Mouse (Mus musculus) intestine, postnatal 0 days (tissue): ENCODE data around the gene Larp4b. TPM values are rescaled to one million over a fixed set of nuclear protein-coding genes. Genes with fewer than 3 reads are reported as not detected.

Source experiments
- ATAC-seq: fragments of 200-750 bp; cut with Nextera tagmentation; 2 replicates; pipeline ENCODE4 v1.8.0; 2017; ENCODE audit warnings: mild to moderate bottlenecking, moderate TSS enrichment, moderate library complexity
- H3K27ac ChIP-seq: fragments of 300-500 bp; sonication (generic); 2 replicates; pipeline ENCODE4 v1.5.1; 2014; ENCODE audit warnings: mild to moderate bottlenecking, low read depth, low read length, moderate library complexity
- H3K27me3 ChIP-seq: fragments of 300-500 bp; sonication (generic); replicated peaks from 2 replicates; pipeline ENCODE4 v1.6.1; 2014; ENCODE audit warnings: low read length, mixed read lengths; ENCODE audit not compliant: control insufficient read depth, insufficient read depth
- H3K36me3 ChIP-seq: fragments of 300-500 bp; sonication (generic); 2 replicates; pipeline ENCODE4 v1.6.1; 2014; ENCODE audit warnings: mild to moderate bottlenecking, moderate library complexity; ENCODE audit not compliant: control insufficient read depth, insufficient read depth
- H3K4me1 ChIP-seq: fragments of 300-500 bp; sonication (generic); replicated peaks from 2 replicates; pipeline ENCODE4 v1.6.1; 2014; ENCODE audit warnings: antibody characterized with exemption, low read length, mixed read lengths; ENCODE audit not compliant: control insufficient read depth, insufficient read depth
- H3K4me2 ChIP-seq: fragments of 300-500 bp; sonication (generic); replicated peaks from 2 replicates; pipeline ENCODE4 v1.6.1; 2014; ENCODE audit warnings: low read depth, mild to moderate bottlenecking, moderate library complexity
- H3K4me3 ChIP-seq: fragments of 300-500 bp; sonication (generic); 2 replicates; pipeline ENCODE4 v1.5.1; 2014; ENCODE audit warnings: low read depth, low read length
- H3K9ac ChIP-seq: fragments of 300-500 bp; sonication (generic); 2 replicates; pipeline ENCODE4 v1.6.1; 2014; ENCODE audit warnings: mild to moderate bottlenecking, low read depth, low read length
- H3K9me3 ChIP-seq: fragments of 300-500 bp; sonication (generic); 2 replicates; pipeline ENCODE4 v1.6.1; 2016; ENCODE audit warnings: mixed run types; ENCODE audit not compliant: control insufficient read depth
- CTCF ChIP-seq: sonication (generic); IDR thresholded peaks from 2 replicates; pipeline ENCODE4 v1.5.1; 2016; ENCODE audit warnings: low read depth, mild to moderate bottlenecking, control low read depth, antibody characterized with exemption, moderate library complexity
- WGBS: fragments of 180-500 bp; shearing (Covaris S2); extraction: QIAGEN DNeasy Blood & Tissue Kit; methylation state at CpG from one replicate; pipeline ENCODE4 v1.1.7; 2014; 5-methylcytosine and 5-hydroxymethylcytosine counted together
- polyA plus RNA-seq: library from polyadenylated mRNA; unstranded; fragments of >200 nt; fragmentation: Nextera tagmentation; extraction: Ambion mirVana; gene quantifications from 2 replicates; pipeline ENCODE4 v1.2.1, GENCODE M21; 2015

The Larp4b gene
- polyA plus RNA-seq, 1 experiment from 2014 or later = 32.5 TPM

DNA sequence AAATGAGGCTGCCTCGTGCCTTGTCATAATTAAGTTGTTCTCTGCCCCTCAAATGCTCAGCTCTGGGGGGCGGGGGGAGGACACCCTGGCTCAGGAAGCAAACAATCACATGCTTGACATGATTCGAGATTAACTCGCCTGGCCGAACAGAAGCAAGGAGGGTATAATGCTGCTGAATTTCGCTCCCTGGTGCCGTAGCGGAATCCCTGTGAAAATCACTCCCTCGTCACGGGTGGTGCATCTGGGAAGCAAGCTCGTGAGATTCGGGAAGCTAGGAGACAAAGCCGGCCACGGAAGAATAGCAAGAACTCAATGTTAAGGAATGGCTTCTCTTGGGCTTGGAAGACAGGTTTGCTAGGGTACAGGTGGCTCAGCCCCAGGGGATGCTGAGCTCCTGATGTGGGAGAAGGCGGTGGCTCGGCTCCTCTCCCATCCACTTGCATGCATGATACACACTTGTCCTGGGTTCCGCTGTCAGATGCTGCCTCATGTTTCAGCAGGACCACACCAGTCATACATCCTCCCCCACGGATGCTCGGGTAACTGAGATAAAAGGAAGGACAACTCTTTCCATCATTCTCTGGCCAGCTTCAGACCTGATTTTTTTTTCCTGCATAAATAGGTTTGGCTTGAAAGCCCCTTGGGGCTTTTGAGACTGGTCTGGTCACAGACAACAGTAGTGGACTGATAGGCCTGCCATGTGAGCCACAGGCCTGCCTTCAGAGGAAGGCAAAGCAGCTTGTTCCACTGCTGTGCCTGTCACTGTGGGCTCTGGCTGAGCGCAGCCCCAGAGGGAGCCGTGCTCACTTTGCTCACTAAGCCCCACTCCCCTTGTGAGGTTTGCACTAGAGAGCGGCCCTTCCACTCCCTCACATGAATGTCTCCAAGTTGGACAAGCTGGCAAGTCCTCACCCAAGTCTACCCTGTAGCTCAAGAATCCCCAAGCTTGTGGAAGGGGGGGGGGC, 94.2 kb downstream of the Larp4b start:
- Histone ChIP-seq H3K4me3 (no peak overlapping the region), H3K36me3 (no peaks in the 10 kb centered on the region), H3K9me3 (no peaks in the 10 kb centered on the region), H3K27me3 (no peaks in the 10 kb centered on the region), H3K27ac (no peak overlapping the region), H3K4me1 (no peaks in the 10 kb centered on the region), H3K4me2 (no peak overlapping the region), H3K9ac (no peak overlapping the region)
- ATAC-seq = no peak
- no peak for TF ChIP-seq CTCF
- WGBS = 67% methylated on average over 22 of the region's 22 CpGs

DNA sequence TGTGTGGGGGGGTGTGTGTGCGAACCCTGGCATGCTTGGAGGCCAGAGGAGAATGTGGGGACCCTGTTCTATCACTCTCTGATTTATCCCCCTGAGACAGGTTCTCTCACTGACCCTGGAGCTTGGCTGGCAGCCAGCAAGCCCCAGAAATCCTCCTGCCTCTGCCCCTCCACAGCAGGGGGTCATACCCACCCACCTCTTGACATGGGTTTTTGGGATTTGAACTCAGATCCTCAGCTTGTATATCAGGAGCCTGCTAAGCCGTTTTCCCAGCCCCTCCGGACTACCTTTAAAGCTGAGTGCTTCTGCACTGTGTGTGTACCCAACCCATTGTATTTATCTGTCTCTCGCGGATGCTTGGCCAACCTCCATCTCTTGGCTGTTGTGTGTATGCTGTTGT, 95.8 kb downstream of the Larp4b start:
- H3K36me3 ChIP-seq = no peaks in the 10 kb centered on the region
- no peak for ATAC-seq
- WGBS = 77% methylated on average over 5 of the region's 5 CpGs

GRCm38 (mm10) chr13:9191172-9192140, 97.8 kb downstream of the Larp4b start:
- no peak overlapping the region for H3K9ac ChIP-seq

More for the DNA sequence above, 95.8 kb downstream of the Larp4b start:
- Histone ChIP-seq H3K9me3 (no peaks in the 10 kb centered on the region), H3K27ac (no peak overlapping the region), H3K4me2 (no peak overlapping the region), H3K27me3 (no peaks in the 10 kb centered on the region), H3K4me3 (no peak overlapping the region), H3K9ac (no peak overlapping the region), H3K4me1 (no peaks in the 10 kb centered on the region)
- no peak for TF ChIP-seq CTCF

GRCm38 (mm10) chr13:9192797-9193330, 99.2 kb downstream of the Larp4b start:
- WGBS = 59% methylated on average over 9 of the region's 9 CpGs
- H3K4me1 ChIP-seq = no peaks in the 10 kb centered on the region
- H3K9me3 ChIP-seq = no peaks in the 10 kb centered on the region
- no peaks in the 10 kb centered on the region for H3K27me3 ChIP-seq
- no peaks in the 10 kb centered on the region for H3K36me3 ChIP-seq
- H3K4me3 ChIP-seq = no peak overlapping the region
- no peak for TF ChIP-seq CTCF
- H3K27ac ChIP-seq = no peak overlapping the region
- H3K9ac ChIP-seq = no peak overlapping the region
- H3K4me2 ChIP-seq = no peak overlapping the region
- no peak for ATAC-seq

More at GRCm38 (mm10) chr13:9191172-9192140, 97.8 kb downstream of the Larp4b start:
- Histone ChIP-seq H3K4me2 (peak overlapping the region; percentile 38), H3K4me1 (no peaks in the 10 kb centered on the region), H3K9me3 (no peaks in the 10 kb centered on the region), H3K4me3 (no peak overlapping the region), H3K36me3 (no peaks in the 10 kb centered on the region), H3K27ac (no peak overlapping the region), H3K27me3 (no peaks in the 10 kb centered on the region)
- no peak for TF ChIP-seq CTCF
- 41% methylated on average over 14 of the region's 15 CpGs for WGBS
- peak; percentile 58 for ATAC-seq

DNA sequence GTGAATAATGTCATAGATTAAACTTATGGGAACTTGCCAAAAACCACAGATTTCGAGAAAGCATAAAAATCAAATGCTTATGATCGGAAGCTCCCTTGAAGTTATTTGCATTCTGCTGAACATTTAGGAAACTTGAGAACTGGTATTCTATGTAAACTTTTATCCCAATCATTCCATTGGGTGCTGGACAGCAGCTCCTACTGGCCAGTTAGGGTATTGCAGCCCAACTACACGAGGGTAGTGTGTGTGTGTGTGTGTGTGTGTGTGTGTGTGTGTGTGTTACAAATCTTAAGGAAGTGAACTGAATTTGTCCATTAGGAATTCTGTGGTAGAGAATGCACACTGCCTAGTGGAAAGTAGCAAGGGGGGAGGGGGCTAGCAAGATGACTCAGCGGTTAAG, 101.0 kb downstream of the Larp4b start:
- no peak for ATAC-seq
- H3K4me3 ChIP-seq = no peak overlapping the region
- no peaks in the 10 kb centered on the region for H3K9me3 ChIP-seq
- no peak overlapping the region for H3K4me2 ChIP-seq
- no peaks in the 10 kb centered on the region for H3K36me3 ChIP-seq
- TF ChIP-seq CTCF = peak; percentile 55
- H3K27me3 ChIP-seq = no peaks in the 10 kb centered on the region
- no peaks in the 10 kb centered on the region for H3K4me1 ChIP-seq
- no peak overlapping the region for H3K27ac ChIP-seq
- H3K9ac ChIP-seq = no peak overlapping the region
- WGBS = 85% methylated on average over 4 of the region's 4 CpGs
